Mouse (Mus musculus) splenic B cell, adult 2 months (primary cell): ENCODE results near the gene Tcf7l2.

Source experiments
- DNase-seq: peaks from one replicate; pipeline ENCODE4 v3.0.0-alpha.2; 2011; ENCODE audit warnings: low read depth, low spot score
- H3K27me3 ChIP-seq: 2 replicates; pipeline ENCODE4 v1.6.1; 2012; ENCODE audit warnings: mild to moderate bottlenecking, low read length, moderate library complexity, mixed read lengths; ENCODE audit not compliant: control insufficient read depth, poor library complexity, insufficient read depth, severe bottlenecking
- H3K36me3 ChIP-seq: 2 replicates; pipeline ENCODE4 v1.6.1; 2012; ENCODE audit warnings: mild to moderate bottlenecking, low read length, moderate library complexity, mixed read lengths; ENCODE audit not compliant: control insufficient read depth, poor library complexity, insufficient read depth, severe bottlenecking

Gene Tcf7l2

DNA sequence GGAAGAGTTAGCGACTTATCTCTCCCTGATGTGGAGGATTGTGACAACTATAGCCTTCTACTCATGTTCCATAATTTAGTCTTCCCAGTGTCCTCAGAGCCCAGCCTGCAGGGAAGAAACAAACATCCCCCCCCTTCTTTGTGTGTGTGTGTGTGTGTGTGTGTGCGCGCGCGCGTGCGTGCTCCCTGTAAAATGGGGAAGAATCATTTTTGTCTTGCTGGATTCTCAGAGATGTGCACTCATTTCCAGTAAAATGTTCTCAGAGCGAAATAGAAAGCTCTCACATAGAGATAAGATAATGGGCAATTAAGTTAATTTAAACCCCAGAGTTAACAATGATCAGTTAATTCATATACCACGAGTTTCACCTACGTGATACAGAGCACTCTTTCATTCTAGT lies 112.8 kb downstream of the Tcf7l2 start:
- no peaks in the 10 kb centered on the region for H3K36me3 ChIP-seq
- no peaks in the 10 kb centered on the region for H3K27me3 ChIP-seq
- DNase-seq, result no peak

DNA sequence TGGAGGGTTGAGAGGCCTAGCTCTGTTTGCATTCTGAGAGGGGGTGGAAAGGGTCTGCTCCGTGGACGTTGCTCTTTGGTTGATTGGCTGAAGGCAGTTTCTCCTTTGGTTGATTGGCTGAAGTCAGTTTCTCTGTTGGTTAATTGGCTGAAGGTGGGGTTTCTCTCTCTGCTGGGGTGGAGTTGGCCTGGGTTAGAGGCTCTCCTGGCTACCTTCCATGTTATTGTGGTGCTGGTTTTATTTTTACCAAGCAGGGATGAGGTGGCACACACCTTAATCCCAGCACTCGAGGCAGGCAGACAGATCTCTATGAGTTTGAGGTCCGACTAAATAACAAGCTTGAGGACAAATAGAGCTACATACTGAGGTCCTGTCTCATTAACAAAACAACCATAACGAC lies 114.0 kb downstream of the Tcf7l2 start:
- Histone ChIP-seq H3K27me3 (no peaks in the 10 kb centered on the region), H3K36me3 (no peaks in the 10 kb centered on the region)
- DNase-seq, result no peak

DNA sequence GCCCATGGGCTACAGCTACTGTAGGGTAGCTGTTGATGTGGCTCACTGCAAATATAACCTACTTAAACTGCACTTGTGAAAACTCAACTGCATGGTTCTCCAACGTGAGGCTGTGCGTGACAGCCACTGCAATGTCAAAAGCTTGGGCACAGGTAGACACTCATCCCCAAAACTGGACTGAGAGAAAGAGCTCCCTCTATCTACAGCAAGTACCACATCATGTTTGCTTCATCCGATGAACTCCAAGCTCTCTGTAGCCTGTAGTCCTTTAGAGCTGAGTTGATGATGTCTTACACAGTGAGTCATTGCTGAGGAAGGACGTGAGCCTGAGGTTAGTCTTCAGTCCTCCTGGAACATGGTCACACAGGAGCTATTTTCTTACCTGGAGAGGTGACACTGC lies 115.7 kb downstream of the Tcf7l2 start:
- Histone ChIP-seq H3K27me3 (no peaks in the 10 kb centered on the region), H3K36me3 (no peaks in the 10 kb centered on the region)
- DNase-seq, result peak; percentile 19

DNA sequence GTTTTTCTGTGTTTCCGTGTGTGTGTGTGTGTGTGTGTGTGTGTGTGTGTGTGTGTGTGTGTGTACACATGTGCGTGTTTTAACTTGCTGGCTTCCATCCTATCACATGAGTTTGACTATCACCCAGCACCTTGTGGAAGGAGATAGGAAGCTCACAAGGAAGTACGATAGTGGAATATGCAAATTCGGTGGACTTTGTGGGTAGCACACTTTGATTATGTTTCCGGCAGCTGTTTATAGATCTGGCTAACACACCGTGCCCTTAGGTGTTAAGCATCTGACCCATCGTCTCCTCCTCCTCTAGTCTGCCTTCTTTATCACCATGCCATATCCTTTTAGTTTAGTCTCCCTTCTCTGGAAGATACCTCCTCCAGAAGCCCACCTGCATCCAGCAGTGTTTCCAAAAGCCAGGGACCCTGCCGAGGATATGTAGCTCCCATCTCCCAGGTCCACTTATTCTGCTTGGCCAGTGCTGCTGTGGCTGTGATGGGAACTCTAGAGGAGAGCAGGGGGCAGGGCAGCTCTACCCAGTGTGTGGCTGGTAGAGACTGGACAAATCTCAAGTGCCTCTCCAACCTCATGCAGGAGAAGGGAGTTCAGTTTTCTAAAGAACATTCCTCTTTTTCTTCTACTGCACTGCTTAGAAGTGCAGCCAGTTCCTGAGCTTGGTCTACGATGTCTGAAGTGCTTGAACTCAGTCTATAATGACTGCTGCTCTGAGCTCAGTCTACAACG lies 118.6 kb downstream of the Tcf7l2 start:
- DNase-seq, result peak; percentile 81
- Histone ChIP-seq H3K36me3 (no peaks in the 10 kb centered on the region), H3K27me3 (no peaks in the 10 kb centered on the region)

DNA sequence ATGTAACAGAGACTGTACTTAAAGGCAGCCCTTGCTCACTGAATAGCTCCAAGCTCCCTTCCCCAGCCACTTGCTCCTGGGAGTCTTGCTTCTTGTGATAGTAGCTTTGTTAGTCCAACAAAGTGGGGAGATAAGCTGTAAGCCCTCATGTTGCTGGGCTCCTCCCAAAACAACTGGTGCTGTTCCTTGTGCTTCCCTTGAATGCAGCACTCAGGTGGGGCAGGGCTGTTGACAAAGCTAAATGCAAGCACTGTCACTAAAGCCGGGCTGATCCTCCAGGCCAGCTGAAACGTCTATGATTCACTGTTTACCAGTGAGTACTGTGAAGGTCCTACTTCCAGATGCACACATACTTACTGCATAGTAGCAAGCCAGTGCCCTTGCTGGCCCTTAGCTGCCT lies 120.1 kb downstream of the Tcf7l2 start:
- H3K36me3 ChIP-seq, result no peaks in the 10 kb centered on the region
- DNase-seq, result no peak
- H3K27me3 ChIP-seq, result no peaks in the 10 kb centered on the region

DNA sequence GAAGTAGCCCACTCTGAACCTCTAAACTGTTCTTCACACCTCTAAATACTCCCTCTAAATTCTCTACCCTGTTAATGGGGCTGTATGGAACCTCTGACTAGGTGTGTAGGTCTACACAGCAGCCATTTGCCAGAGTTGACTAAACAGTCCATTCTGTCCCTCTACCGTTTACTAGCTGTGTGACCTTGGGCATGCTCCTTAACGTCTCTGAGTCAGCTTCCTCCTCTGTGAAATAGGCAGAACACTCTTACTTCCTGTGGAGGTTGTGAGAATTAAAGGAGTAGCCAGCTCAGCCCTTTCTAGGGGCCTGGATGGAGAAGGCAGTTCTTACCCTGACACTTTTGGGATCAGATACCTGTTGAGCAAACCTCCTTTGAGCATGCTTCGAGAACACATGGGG lies 120.9 kb downstream of the Tcf7l2 start:
- DNase-seq, result peak; percentile 29
- no peaks in the 10 kb centered on the region for H3K27me3 ChIP-seq
- H3K36me3 ChIP-seq, result no peaks in the 10 kb centered on the region

DNA sequence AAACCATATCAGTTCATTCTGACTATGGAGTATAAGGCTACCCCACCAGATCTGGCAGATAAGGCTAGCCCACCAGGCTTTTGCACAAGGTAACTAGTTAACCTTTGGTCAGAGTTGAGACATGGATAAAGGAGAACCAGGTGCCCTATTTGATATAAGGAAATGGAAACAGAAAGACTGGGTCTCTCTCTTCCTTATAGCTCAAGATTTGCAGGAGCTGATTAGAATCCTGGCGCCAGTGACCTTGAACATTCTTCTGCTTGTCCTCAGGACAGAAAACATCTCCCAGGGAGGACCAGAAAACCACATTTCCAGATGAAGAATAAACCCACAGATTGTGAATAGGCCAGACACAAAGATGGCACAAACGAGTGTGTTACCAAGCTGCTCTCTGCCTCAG lies 123.4 kb downstream of the Tcf7l2 start:
- H3K27me3 ChIP-seq, result no peaks in the 10 kb centered on the region
- no peaks in the 10 kb centered on the region for H3K36me3 ChIP-seq
- DNase-seq, result no peak

DNA sequence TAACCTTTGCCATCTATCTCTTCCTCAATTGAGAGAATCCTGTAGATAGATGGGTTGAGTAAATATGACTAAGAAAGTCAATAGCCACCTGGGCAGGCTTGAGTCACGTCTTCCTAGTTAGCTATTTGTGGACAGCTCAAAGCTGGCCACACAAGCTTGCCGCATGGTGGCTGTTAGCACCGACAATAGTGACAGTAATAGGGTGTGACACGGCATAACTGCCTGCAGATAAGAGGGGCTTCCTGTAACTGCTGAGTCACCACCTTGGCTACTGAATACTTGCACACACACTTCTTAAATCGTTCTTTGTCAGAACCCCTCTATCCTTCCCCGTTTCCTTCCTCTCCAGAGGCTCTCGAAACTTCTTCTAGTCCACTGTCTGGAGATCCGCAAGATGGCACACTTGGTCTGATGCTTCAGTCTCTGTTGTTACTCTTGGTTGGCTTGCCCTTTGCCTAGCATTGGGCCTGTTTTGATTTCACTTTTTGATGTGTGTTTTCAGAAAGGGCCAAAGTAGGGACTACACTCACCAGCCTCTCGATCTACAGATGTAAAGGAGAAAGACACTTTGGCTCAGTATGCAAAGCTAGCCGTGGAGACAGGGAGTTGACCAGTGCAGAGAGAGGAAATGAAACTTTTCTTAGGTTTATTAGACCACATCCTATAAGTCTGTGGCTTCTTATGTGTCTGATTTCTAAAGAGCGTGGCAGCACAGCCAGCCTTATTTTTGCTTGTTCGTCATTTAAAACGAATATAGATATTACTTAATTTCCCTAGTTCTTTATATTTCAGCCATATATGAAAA lies 124.4 kb downstream of the Tcf7l2 start:
- Histone ChIP-seq H3K36me3 (no peaks in the 10 kb centered on the region), H3K27me3 (no peaks in the 10 kb centered on the region)
- DNase-seq, result peak; percentile 76

DNA sequence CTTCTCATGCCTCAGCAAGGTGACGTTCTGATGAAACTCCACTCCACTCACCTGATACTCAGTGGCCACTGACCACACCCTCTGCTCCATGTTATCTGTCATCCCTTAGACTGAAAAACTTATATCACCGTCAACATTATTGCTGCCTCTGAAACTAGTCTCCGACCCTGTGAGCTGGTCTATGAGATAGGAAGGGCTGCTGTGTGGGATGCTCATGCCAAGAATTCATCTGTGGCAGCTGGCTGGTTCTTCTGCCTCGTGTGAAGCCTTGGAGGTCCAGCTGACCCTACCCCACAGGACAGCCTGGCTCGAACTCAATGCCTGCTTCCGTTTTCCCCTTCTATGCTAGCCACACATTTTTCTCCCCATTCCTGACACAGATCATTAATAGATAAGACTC lies 125.6 kb downstream of the Tcf7l2 start:
- no peaks in the 10 kb centered on the region for H3K27me3 ChIP-seq
- H3K36me3 ChIP-seq, result no peaks in the 10 kb centered on the region
- no peak for DNase-seq

DNA sequence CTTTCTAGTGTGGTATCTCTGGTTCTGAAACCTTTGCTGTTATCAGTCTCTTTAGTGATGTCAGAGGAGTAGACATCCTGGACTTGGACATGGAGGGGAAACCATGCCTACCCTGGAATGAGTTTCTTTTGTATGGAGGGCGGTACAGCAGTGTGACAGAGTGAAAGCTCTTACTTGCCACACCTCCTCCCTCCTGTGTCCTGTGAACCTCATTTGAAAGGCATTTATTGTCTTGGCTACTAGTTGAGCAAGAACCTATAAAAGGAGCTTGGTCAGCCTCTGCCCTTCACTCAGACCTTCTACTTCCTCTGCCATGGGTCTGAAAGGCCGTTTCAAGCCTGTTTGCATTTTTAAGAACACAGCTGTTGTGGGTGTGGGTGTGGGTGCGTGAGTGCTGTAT lies 126.3 kb downstream of the Tcf7l2 start:
- no peak for DNase-seq
- no peaks in the 10 kb centered on the region for H3K36me3 ChIP-seq
- no peaks in the 10 kb centered on the region for H3K27me3 ChIP-seq

DNA sequence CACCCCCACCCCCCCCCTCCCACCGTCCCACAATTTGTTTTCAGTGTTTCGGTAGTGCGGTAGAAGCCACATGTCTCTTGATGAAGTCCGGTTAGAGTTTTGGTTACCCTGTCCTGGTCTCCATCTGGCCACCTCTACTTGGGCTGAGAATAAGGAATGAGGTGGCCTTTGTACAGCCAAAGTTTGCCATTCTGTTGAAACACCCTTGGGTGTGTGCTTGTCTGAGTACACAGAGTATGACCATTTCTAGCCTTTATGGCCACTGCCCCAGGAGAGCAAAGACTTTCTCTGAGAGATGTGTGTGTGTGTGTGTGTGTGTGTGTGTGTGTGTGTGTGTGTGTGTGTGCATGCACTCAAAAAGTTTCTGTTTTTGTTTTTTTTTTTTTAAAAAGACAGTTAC lies 127.0 kb downstream of the Tcf7l2 start:
- DNase-seq, result no peak
- no peaks in the 10 kb centered on the region for H3K36me3 ChIP-seq
- no peaks in the 10 kb centered on the region for H3K27me3 ChIP-seq

DNA sequence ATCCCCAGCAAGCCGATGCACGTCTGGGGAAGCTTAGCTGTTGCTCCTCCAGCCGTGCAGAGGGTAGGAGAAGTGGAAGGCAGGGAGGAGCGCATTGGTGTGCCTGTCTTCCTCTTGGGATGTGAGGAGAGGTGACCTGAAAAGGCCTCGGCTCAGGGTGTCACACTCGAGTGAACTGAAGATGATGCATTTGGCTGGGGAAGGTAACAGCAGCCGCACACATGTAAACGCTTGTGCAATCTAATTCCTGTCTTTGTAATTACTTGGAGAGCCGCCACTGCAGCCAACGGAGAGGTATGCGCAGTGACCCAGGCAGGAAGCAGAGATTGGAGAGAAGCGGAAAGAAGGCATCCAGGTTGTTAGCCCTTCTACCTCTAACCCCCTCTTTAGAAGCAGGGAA lies 129.2 kb downstream of the Tcf7l2 start:
- DNase-seq, result no peak
- no peaks in the 10 kb centered on the region for H3K27me3 ChIP-seq
- no peaks in the 10 kb centered on the region for H3K36me3 ChIP-seq

DNA sequence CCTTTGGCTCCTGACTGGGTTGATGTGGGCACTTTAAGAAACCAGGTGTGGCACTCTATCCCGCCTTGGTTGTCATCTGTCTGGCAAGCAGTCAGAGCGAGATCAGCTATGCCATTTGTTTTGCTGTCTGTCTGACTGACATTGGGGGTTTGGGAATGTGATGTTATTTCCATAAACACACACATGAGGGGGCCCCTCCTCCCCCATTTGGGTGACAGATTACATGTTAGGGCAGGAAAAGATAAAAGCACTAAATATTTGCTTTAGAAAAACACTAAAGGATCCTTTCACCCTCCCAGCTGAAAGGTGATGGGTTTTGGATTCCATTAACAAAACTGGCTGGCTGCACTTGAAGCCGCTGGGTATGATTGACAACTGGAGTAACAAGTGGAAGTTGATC lies 129.9 kb downstream of the Tcf7l2 start:
- no peak for DNase-seq
- Histone ChIP-seq H3K36me3 (no peaks in the 10 kb centered on the region), H3K27me3 (no peaks in the 10 kb centered on the region)

DNA sequence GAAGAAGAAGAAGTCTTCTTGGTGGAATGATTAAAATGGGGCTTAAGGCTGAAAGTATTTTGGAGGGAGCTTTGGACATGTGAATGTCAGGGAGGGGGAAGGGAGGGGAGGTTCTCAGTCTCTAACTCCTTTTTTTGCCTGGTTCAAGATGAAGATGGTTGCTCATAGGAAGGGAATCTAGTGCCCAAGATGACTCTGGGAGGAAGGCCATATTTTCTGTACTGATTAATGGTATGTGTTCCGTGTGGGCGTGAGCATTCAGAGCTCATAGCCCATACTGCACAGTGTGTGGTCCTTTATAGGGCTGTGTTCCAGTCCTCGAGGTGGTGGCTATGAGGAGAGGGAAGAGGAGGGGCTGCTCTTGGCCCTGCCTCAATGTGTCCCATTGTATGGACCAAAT lies 131.6 kb downstream of the Tcf7l2 start:
- no peaks in the 10 kb centered on the region for H3K36me3 ChIP-seq
- no peak for DNase-seq
- H3K27me3 ChIP-seq, result no peaks in the 10 kb centered on the region

DNA sequence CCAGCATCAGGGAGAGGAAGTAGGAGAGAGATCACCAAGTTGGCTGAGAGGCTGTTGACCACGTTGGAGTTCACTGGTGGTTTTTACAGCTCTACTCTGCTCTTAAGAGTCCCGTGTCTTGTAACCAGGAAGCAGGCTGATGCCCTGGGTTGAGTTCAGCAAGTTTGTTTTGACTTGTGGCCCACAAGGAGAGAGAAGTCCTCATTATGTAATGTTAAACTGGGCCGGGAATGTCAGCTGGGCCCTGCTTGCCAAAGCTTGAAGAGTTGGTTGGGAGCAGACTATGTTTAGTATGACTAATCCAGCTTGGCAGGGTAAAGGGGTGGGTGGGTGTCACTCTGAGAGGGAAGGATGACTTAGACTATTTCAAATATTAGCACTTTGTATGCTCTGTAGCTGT lies 134.9 kb downstream of the Tcf7l2 start:
- DNase-seq, result no peak
- Histone ChIP-seq H3K36me3 (no peaks in the 10 kb centered on the region), H3K27me3 (no peaks in the 10 kb centered on the region)
